Mouse (Mus musculus): Measurements from ENCODE around the gene Cd3d. TPM values are rescaled to one million over a fixed set of nuclear protein-coding genes. Genes with fewer than 3 reads are reported as not detected.
"Not testable (repeated sequence)": the region's sequence is repeated elsewhere in the genome, so short reads cannot be mapped to it uniquely, and the experiment has no call there.

The Cd3d gene
- 4.8 and 5.3 TPM in 2 replicates for polyA plus RNA-seq (2012; rRNA removed)

DNA sequence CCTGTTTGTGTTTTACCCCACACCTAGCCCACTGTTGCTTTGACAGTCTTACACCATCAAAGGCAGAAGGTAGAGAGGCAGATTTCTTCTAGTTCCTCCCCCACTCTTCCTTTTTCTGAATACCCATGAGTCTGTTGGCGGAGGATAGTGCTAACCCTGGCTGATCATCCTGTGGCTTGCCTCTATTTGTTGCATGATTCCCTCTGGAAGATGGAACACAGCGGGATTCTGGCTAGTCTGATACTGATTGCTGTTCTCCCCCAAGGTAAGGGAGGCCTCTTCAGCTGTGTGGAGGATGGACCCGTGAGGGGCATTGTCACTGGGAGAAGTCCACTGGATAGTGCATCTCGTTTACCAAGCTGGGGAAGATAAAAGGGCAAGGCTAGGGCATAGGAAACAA is at the start of gene Cd3d:
Cd3d (plus strand) TSS at position 111 of the 400 bp plus-strand sequence.
- DNase-seq (ENCODE audit: low read depth, low spot score) = no peak
- WGBS = 76% methylated on average over 4 of the region's 4 CpGs

GRCm38 (mm10) chr9:44941756-44942155 is 39.8 kb upstream of the Cd3d start:
- 92% methylated on average over 4 of the region's 4 CpGs for WGBS
- DNase-seq (ENCODE audit: low read depth, low spot score) = no peak

- no peak for DNase-seq (ENCODE audit: low read depth, low spot score)
- WGBS = 95% methylated on average over 4 of the region's 4 CpGs
Measured at GRCm38 (mm10) chr9:44942421-44942820, 39.2 kb upstream of the Cd3d start.

DNA sequence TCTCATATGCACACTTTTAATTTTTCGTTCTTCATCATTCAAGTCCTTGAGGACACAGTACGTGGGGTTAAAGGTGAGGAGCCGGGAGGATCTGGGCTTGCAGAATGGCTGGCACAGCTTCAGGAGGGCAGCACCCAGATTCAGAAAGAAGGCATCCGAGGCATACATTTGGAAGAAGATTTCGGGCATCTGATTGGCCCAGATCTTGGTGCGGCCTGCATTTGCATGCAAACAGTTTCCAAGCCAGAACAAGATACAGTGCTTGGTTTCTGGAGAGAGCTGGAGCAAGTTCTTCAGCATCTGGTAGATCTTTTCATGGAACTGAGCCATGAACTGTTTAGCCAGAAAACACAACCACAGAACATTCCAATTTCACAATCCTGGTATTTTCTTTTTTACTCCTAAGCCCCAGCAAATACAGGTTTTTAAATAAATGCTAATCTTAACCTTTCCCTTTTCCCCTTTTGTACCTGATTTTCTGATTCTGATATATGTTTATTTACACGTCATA is 35.3 kb upstream of the Cd3d start:
- WGBS = 89% methylated on average over 7 of the region's 7 CpGs
- DNase-seq (ENCODE audit: low read depth, low spot score) = no peak

- DNase-seq (ENCODE audit: low read depth, low spot score) = no peak
Measured at GRCm38 (mm10) chr9:44947836-44948235, 33.8 kb upstream of the Cd3d start.

GRCm38 (mm10) chr9:44954432-44954831 is 27.2 kb upstream of the Cd3d start:
- 92% methylated on average over 3 of the region's 3 CpGs for WGBS
- no peak for DNase-seq (ENCODE audit: low read depth, low spot score)

More at GRCm38 (mm10) chr9:44947836-44948235, 33.8 kb upstream of the Cd3d start:
- 62% methylated on average over 5 of the region's 5 CpGs for WGBS

DNA sequence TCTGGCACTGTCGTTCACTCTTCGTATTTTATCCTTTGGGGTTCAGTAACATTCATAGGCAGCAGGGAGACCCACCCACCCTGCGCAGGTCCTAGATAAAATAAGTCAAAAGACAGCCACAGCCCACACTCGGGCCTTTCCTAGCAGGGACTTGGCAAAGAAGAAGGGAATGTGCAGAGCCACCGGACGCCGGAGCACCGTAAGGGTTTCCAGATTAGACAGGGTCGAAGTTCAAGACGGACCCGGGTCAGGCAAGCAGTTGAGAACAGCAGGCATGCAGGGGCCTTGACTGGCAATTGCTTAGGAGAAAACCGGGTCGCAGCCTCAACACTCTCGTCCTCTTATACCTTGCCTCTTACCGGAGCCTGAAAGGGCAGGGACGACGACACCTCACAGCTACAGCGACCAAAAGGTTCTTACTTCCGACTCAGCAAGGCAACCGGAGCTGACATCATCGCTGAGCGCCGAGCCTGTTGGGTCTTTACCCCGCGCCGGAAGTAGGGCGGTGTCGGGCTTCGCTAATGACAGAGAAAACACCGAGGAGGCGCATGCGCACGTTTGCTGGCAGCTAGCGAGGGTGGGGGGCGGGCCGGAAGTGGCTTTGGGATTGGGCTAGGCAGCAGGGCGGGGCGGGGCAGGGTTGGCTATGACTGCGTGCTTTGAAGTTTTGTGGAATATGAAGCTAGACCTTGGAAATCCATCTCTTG is 16.3 kb upstream of the Cd3d start, which contains the start of gene Ube4a:
Ube4a (minus strand) TSS at position 475 of the 707 bp plus-strand sequence.
- peak; percentile 96 for DNase-seq (ENCODE audit: low read depth, low spot score)

GRCm38 (mm10) chr9:44965833-44966466 is 15.6 kb upstream of the Cd3d start:
- 12% methylated on average over 10 of the region's 10 CpGs for WGBS
- DNase-seq (ENCODE audit: low read depth, low spot score) = no peak

More for the DNA sequence above, 16.3 kb upstream of the Cd3d start, which contains the start of gene Ube4a:
- WGBS = under 1% methylated on average over 39 of the region's 39 CpGs

- DNase-seq (ENCODE audit: low read depth, low spot score) = peak; percentile 54
- WGBS = 16% methylated on average over 3 of the region's 3 CpGs
Measured at GRCm38 (mm10) chr9:44966815-44967242, 14.8 kb upstream of the Cd3d start.

GRCm38 (mm10) chr9:44967763-44968162 is 13.8 kb upstream of the Cd3d start:
- WGBS = 71% methylated on average over 5 of the region's 5 CpGs
- DNase-seq (ENCODE audit: low read depth, low spot score) = not testable (repeated sequence)

- WGBS = 34% methylated on average over 1 of the region's 1 CpGs
- no peak for DNase-seq (ENCODE audit: low read depth, low spot score)
Measured at GRCm38 (mm10) chr9:44969450-44969849, 12.1 kb upstream of the Cd3d start.

GRCm38 (mm10) chr9:44977813-44978212 is 3.8 kb upstream of the Cd3d start:
- WGBS = 60% methylated on average over 6 of the region's 6 CpGs
- DNase-seq (ENCODE audit: low read depth, low spot score) = no peak

- no peak for DNase-seq (ENCODE audit: low read depth, low spot score)
- 69% methylated on average over 7 of the region's 7 CpGs for WGBS
Measured at GRCm38 (mm10) chr9:44979806-44980205, 1.8 kb upstream of the Cd3d start.

DNA sequence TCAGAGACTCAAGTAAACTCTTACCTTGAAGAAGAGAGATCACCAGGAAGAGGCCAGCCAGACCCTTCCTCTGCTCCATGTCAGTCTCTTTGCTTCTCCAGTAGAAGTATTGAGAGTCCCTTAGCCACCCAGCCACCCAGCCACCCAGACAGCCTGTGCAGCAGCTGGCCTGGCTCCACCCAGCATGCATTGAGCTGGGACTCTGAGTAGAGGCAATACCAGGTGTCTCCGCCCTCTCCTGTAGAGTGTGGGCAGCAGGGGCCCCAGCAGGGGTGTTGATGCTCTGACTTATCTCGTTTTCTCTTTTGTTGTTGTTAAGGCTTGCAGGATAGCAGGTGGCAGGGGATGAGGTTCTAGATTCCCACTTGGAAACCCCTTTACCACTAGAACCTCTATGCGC is 1.3 kb upstream of the Cd3d start, which contains the start of gene Cd3g:
Cd3g (minus strand) TSS at position 190 of the 400 bp plus-strand sequence.
- 49% methylated on average over 3 of the region's 3 CpGs for WGBS
- no peak for DNase-seq (ENCODE audit: low read depth, low spot score)

DNA sequence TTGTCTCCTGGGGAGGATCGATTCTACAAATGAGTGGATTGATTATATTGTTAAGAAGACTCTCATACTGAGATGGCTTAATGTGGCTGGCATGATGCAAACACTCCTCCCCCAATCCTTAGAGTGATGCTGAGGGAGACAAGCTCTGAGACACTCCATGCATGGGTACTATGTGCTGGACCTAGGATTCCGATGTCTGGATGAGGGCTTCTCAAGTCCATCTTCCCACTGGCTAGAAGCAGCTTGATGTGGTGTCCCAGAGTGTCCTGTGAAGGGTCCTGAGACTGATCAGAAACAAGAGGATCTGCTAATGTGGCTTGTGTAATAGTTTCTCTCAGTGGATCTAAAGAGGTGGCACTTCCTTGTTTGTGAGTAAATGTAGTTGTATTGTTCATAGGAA is 482 bp upstream of the Cd3d start:
- DNase-seq (ENCODE audit: low read depth, low spot score) = no peak
- 92% methylated on average over 2 of the region's 2 CpGs for WGBS

- DNase-seq (ENCODE audit: low read depth, low spot score) = no peak
- WGBS = 82% methylated on average over 8 of the region's 8 CpGs
Measured at GRCm38 (mm10) chr9:44982081-44982480, 495 bp downstream of the Cd3d start.

DNA sequence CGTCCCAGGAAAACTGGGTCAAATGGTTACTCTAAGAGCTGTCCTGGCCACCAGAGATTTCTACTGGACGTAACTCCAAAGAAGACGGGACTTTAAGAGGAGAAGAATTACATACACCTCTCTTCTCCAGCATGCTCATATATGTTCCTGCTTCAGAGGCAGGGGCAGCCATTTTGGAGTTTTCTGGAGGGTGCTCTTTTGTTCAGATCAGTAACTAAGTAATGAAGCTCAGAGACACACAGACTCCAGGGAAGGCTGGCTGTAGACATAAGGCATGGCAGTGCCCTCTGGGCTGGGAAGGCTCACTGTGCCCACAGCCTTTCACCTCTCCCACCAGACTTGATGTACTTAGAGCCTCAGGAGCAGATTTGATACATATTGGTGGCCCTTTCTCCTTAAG is 945 bp downstream of the Cd3d start:
- 86% methylated on average over 3 of the region's 3 CpGs for WGBS
- no peak for DNase-seq (ENCODE audit: low read depth, low spot score)

GRCm38 (mm10) chr9:44983001-44983400 is 1.4 kb downstream of the Cd3d start:
- no peak for DNase-seq (ENCODE audit: low read depth, low spot score)

GRCm38 (mm10) chr9:44985721-44986161 is 4.2 kb downstream of the Cd3d start:
- DNase-seq (ENCODE audit: low read depth, low spot score) = no peak
- WGBS = 66% methylated on average over 3 of the region's 3 CpGs

More at GRCm38 (mm10) chr9:44983001-44983400, 1.4 kb downstream of the Cd3d start:
- 30% methylated on average over 2 of the region's 2 CpGs for WGBS

- DNase-seq (ENCODE audit: low read depth, low spot score) = no peak
- WGBS = 59% methylated on average over 14 of the region's 14 CpGs
Measured at GRCm38 (mm10) chr9:44986242-44986781, 4.7 kb downstream of the Cd3d start.
